Mouse (Mus musculus): ENCODE data around the gene Arhgap21. TPM values are rescaled to one million over a fixed set of nuclear protein-coding genes. Genes with fewer than 3 reads are reported as not detected.
A peak's percentile ranks its signal among the peaks of the same experiment; 100 is the strongest.

The Arhgap21 gene
- polyA plus RNA-seq, 1 experiment from 2014 or later: 27.4 TPM

GRCm38 (mm10) chr2:20965361-20965760 is 3.3 kb downstream of the Arhgap21 start:
- Histone ChIP-seq H3K27me3 (ENCODE audit: control insufficient read depth, insufficient read depth, low read length) (no peaks in the 10 kb centered on the region), H3K4me3 (ENCODE audit: control insufficient read depth in 1 of 2, insufficient read depth in 1 of 2, low read depth in 1 of 2, low read length in 2 of 2) (peak overlapping the region in 1 of 2 experiments; percentile 95; a peak in 2 of 4 replicates), H3K4me2 (ENCODE audit: low read length) (peak overlapping the region; percentile 91), H3K36me3 (ENCODE audit: control insufficient read depth, insufficient read depth, low read length) (no peaks in the 10 kb centered on the region), H3K9me3 (ENCODE audit: control insufficient read depth, low read length) (no peaks in the 10 kb centered on the region), H3K27ac (replicated peaks in 1 of 2; ENCODE audit: control insufficient read depth in 1 of 2, insufficient read depth in 1 of 2, low read depth in 2 of 2, low read length in 2 of 2) (no peak overlapping the region), H3K4me1 (ENCODE audit: control insufficient read depth in 2 of 2, insufficient read depth in 2 of 2, low read length in 2 of 2) (peaks cover 17 to 48% of the 10 kb centered on the region in 2 experiments), H3K9ac (ENCODE audit: low read length) (peak overlapping the region; percentile 99; the same call in 1 of the 2 replicates)
- 77% methylated on average over 3 of the region's 3 CpGs for WGBS
- ATAC-seq (ENCODE audit: insufficient number of reproducible peaks, insufficient read depth, low FRiP score, low read depth): no peak

GRCm38 (mm10) chr2:20964461-20964860 is 4.2 kb downstream of the Arhgap21 start:
- H3K4me2 ChIP-seq (ENCODE audit: low read length): peak overlapping the region; percentile 45

GRCm38 (mm10) chr2:20963226-20963805 is 5.4 kb downstream of the Arhgap21 start:
- Histone ChIP-seq H3K4me1 (ENCODE audit: control insufficient read depth in 2 of 2, insufficient read depth in 2 of 2, low read length in 2 of 2) (peaks cover 15 to 60% of the 10 kb centered on the region in 2 experiments), H3K4me2 (ENCODE audit: low read length) (peak overlapping the region; percentile 45), H3K4me3 (ENCODE audit: control insufficient read depth in 1 of 2, insufficient read depth in 1 of 2, low read depth in 1 of 2, low read length in 2 of 2) (0 out of 4 replicates have a peak overlapping the region, but pooled peaks of 1 of the 2 experiments have one; percentile 10), H3K27me3 (ENCODE audit: control insufficient read depth, insufficient read depth, low read length) (no peaks in the 10 kb centered on the region), H3K9ac (ENCODE audit: low read length) (peak overlapping the region; percentile 62), H3K27ac (replicated peaks in 1 of 2; ENCODE audit: control insufficient read depth in 1 of 2, insufficient read depth in 1 of 2, low read depth in 2 of 2, low read length in 2 of 2) (peak overlapping the region; percentile 2 to 75; a peak in 3 of 4 replicates), H3K36me3 (ENCODE audit: control insufficient read depth, insufficient read depth, low read length) (no peaks in the 10 kb centered on the region; the same call in 1 of the 2 replicates), H3K9me3 (ENCODE audit: control insufficient read depth, low read length) (no peaks in the 10 kb centered on the region)
- WGBS: 19% methylated on average over 5 of the region's 5 CpGs
- ATAC-seq (ENCODE audit: insufficient number of reproducible peaks, insufficient read depth, low FRiP score, low read depth): no peak

More at GRCm38 (mm10) chr2:20964461-20964860, 4.2 kb downstream of the Arhgap21 start:
- peaks cover 15 to 50% of the 10 kb centered on the region in 2 experiments for H3K4me1 ChIP-seq (ENCODE audit: control insufficient read depth in 2 of 2, insufficient read depth in 2 of 2, low read length in 2 of 2)
- H3K9me3 ChIP-seq (ENCODE audit: control insufficient read depth, low read length): no peaks in the 10 kb centered on the region
- H3K36me3 ChIP-seq (ENCODE audit: control insufficient read depth, insufficient read depth, low read length): no peaks in the 10 kb centered on the region
- ATAC-seq (ENCODE audit: insufficient number of reproducible peaks, insufficient read depth, low FRiP score, low read depth): no peak
- H3K9ac ChIP-seq (ENCODE audit: low read length): peak overlapping the region; percentile 36; the same call in 1 of the 2 replicates
- 0 out of 4 replicates have a peak overlapping the region, but pooled peaks of 1 of the 2 experiments have one; percentile 42 for H3K27ac ChIP-seq (replicated peaks in 1 of 2; ENCODE audit: control insufficient read depth in 1 of 2, insufficient read depth in 1 of 2, low read depth in 2 of 2, low read length in 2 of 2)
- no peaks in the 10 kb centered on the region for H3K27me3 ChIP-seq (ENCODE audit: control insufficient read depth, insufficient read depth, low read length)
- H3K4me3 ChIP-seq (ENCODE audit: control insufficient read depth in 1 of 2, insufficient read depth in 1 of 2, low read depth in 1 of 2, low read length in 2 of 2): no peak overlapping the region

- Histone ChIP-seq H3K9me3 (ENCODE audit: control insufficient read depth, low read length) (no peaks in the 10 kb centered on the region), H3K36me3 (ENCODE audit: control insufficient read depth, insufficient read depth, low read length) (no peaks in the 10 kb centered on the region; the same call in 1 of the 2 replicates), H3K27me3 (ENCODE audit: control insufficient read depth, insufficient read depth, low read length) (no peaks in the 10 kb centered on the region), H3K4me2 (ENCODE audit: low read length) (peak overlapping the region; percentile 45), H3K4me1 (ENCODE audit: control insufficient read depth in 2 of 2, insufficient read depth in 2 of 2, low read length in 2 of 2) (peaks cover 15 to 60% of the 10 kb centered on the region in 2 experiments), H3K4me3 (ENCODE audit: control insufficient read depth in 1 of 2, insufficient read depth in 1 of 2, low read depth in 1 of 2, low read length in 2 of 2) (no peak overlapping the region), H3K9ac (ENCODE audit: low read length) (peak overlapping the region; percentile 62), H3K27ac (replicated peaks in 1 of 2; ENCODE audit: control insufficient read depth in 1 of 2, insufficient read depth in 1 of 2, low read depth in 2 of 2, low read length in 2 of 2) (peak overlapping the region; percentile 36 to 75)
- ATAC-seq (ENCODE audit: insufficient number of reproducible peaks, insufficient read depth, low FRiP score, low read depth): 0 out of 2 replicates have a peak, but pooled peaks have one; percentile 28
- 9% methylated on average over 2 of the region's 2 CpGs for WGBS
Measured at GRCm38 (mm10) chr2:20962284-20962683, 6.4 kb downstream of the Arhgap21 start.

- 51% methylated on average over 6 of the region's 6 CpGs for WGBS
- peak overlapping the region; percentile 36 to 75 for H3K27ac ChIP-seq (replicated peaks in 1 of 2; ENCODE audit: control insufficient read depth in 1 of 2, insufficient read depth in 1 of 2, low read depth in 2 of 2, low read length in 2 of 2)
- H3K9me3 ChIP-seq (ENCODE audit: control insufficient read depth, low read length): no peaks in the 10 kb centered on the region
- ATAC-seq (ENCODE audit: insufficient number of reproducible peaks, insufficient read depth, low FRiP score, low read depth): no peak
- no peaks in the 10 kb centered on the region for H3K27me3 ChIP-seq (ENCODE audit: control insufficient read depth, insufficient read depth, low read length)
- H3K36me3 ChIP-seq (ENCODE audit: control insufficient read depth, insufficient read depth, low read length): no peaks in the 10 kb centered on the region; the same call in 1 of the 2 replicates
- H3K4me1 ChIP-seq (ENCODE audit: control insufficient read depth in 2 of 2, insufficient read depth in 2 of 2, low read length in 2 of 2): peaks cover 15 to 61% of the 10 kb centered on the region in 2 experiments
- peak overlapping the region; percentile 45 for H3K4me2 ChIP-seq (ENCODE audit: low read length)
- peak overlapping the region; percentile 62 for H3K9ac ChIP-seq (ENCODE audit: low read length)
- H3K4me3 ChIP-seq (ENCODE audit: control insufficient read depth in 1 of 2, insufficient read depth in 1 of 2, low read depth in 1 of 2, low read length in 2 of 2): no peak overlapping the region
Measured at GRCm38 (mm10) chr2:20961825-20962224, 6.9 kb downstream of the Arhgap21 start.

GRCm38 (mm10) chr2:20961295-20961694 is 7.4 kb downstream of the Arhgap21 start:
- Histone ChIP-seq H3K4me1 (ENCODE audit: control insufficient read depth in 2 of 2, insufficient read depth in 2 of 2, low read length in 2 of 2) (peaks cover 17 to 65% of the 10 kb centered on the region in 2 experiments), H3K4me2 (ENCODE audit: low read length) (no peak overlapping the region), H3K27ac (replicated peaks in 1 of 2; ENCODE audit: control insufficient read depth in 1 of 2, insufficient read depth in 1 of 2, low read depth in 2 of 2, low read length in 2 of 2) (0 out of 4 replicates have a peak overlapping the region, but pooled peaks of 1 of the 2 experiments have one; percentile 1), H3K4me3 (ENCODE audit: control insufficient read depth in 1 of 2, insufficient read depth in 1 of 2, low read depth in 1 of 2, low read length in 2 of 2) (no peak overlapping the region), H3K36me3 (ENCODE audit: control insufficient read depth, insufficient read depth, low read length) (no peaks in the 10 kb centered on the region; the same call in 1 of the 2 replicates), H3K9me3 (ENCODE audit: control insufficient read depth, low read length) (no peaks in the 10 kb centered on the region), H3K9ac (ENCODE audit: low read length) (no peak overlapping the region), H3K27me3 (ENCODE audit: control insufficient read depth, insufficient read depth, low read length) (no peaks in the 10 kb centered on the region)
- WGBS: 68% methylated on average over 8 of the region's 8 CpGs
- ATAC-seq (ENCODE audit: insufficient number of reproducible peaks, insufficient read depth, low FRiP score, low read depth): no peak

GRCm38 (mm10) chr2:20960668-20961035 is 8.0 kb downstream of the Arhgap21 start:
- no peaks in the 10 kb centered on the region for H3K27me3 ChIP-seq (ENCODE audit: control insufficient read depth, insufficient read depth, low read length)
- H3K4me3 ChIP-seq (ENCODE audit: control insufficient read depth in 1 of 2, insufficient read depth in 1 of 2, low read depth in 1 of 2, low read length in 2 of 2): no peak overlapping the region

More at GRCm38 (mm10) chr2:20960668-20961035, 8.0 kb downstream of the Arhgap21 start:
- Histone ChIP-seq H3K27ac (replicated peaks in 1 of 2; ENCODE audit: control insufficient read depth in 1 of 2, insufficient read depth in 1 of 2, low read depth in 2 of 2, low read length in 2 of 2) (no peak overlapping the region), H3K36me3 (ENCODE audit: control insufficient read depth, insufficient read depth, low read length) (no peaks in the 10 kb centered on the region; the same call in 1 of the 2 replicates), H3K4me2 (ENCODE audit: low read length) (no peak overlapping the region), H3K9ac (ENCODE audit: low read length) (no peak overlapping the region), H3K9me3 (ENCODE audit: control insufficient read depth, low read length) (no peaks in the 10 kb centered on the region), H3K4me1 (ENCODE audit: control insufficient read depth in 2 of 2, insufficient read depth in 2 of 2, low read length in 2 of 2) (peaks cover 17 to 70% of the 10 kb centered on the region in 2 experiments)
- ATAC-seq (ENCODE audit: insufficient number of reproducible peaks, insufficient read depth, low FRiP score, low read depth): no peak
- WGBS: 69% methylated on average over 8 of the region's 8 CpGs

Measured in heart, embryonic 14.5 days (tissue).